25 mouse cellular contexts compared by ENCODE assay signal in the genomic region with DNA sequence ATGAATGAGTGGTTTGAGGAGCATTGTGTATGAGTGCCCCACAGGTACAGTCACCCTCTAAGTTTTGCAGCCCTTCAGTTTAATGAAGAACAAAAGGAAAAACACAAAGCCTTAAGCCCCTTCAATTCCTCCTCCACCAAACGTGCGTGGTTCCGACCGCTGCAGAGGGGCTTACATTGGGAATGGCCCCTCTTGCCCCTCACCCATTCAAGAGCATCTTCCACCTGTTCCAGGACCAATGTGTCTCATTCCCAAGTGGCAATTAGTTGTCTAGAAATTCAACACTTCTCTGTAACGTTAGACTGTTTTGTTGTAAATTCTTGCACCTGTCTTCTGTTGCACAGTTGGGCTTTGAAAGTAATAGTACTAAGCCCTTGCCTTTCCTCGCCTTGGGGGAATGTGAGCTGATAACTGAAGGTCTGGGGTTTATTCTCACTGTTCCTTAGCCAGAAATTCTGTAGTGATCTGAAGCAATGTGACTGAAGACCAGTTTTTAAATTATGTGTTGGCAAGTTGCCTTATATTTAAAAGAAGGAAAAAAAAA. TPM values are rescaled to one million over a fixed set of nuclear protein-coding genes. Genes with fewer than 3 reads are reported as not detected.
DNase-seq lines count a peak whose midpoint lies in the region; ATAC-seq and TF ChIP-seq lines count a peak whose summit lies in the region.
"Had no signal": no experiment of that assay in that cellular context is flagged by ENCODE, and none has a peak within 500 bp of the region (broad histone marks: within the 10 kb centered on the region; RNA-seq: fewer than 3 reads in every experiment).

No protein-coding gene starts in this region.

- no peak for TF ChIP-seq CTCF in hindbrain, postnatal 0 days (IDR thresholded peaks at IDR 0.05; ENCODE audit: low read depth)

- no peaks in the 10 kb centered on the region for H3K27me3 ChIP-seq in embryonic facial prominence, embryonic 13.5 days
- H3K27me3 ChIP-seq in embryonic facial prominence, embryonic 10.5 days (replicated peaks; ENCODE audit: low read depth, poor library complexity, severe bottlenecking) = no peaks in the 10 kb centered on the region
- no peaks in the 10 kb centered on the region for H3K27me3 ChIP-seq in hindbrain, postnatal 0 days (ENCODE audit: insufficient read depth, low read length)
- H3K27me3 ChIP-seq in hindbrain, embryonic 12.5 days = no peaks in the 10 kb centered on the region
- H3K27me3 ChIP-seq: embryonic facial prominence, embryonic 12.5 days; forebrain, embryonic 15.5 days; heart, embryonic 12.5 days; heart, embryonic 15.5 days; Patski had no signal

- peak overlapping the region; percentile 12; the same call in 1 of the 2 replicates for H3K27ac ChIP-seq in embryonic facial prominence, embryonic 13.5 days
- no peak overlapping the region for H3K27ac ChIP-seq in embryonic facial prominence, embryonic 10.5 days (replicated peaks)
- peak overlapping the region; percentile 88; the same call in 1 of the 2 replicates for H3K27ac ChIP-seq in hindbrain, postnatal 0 days
- H3K27ac ChIP-seq in hindbrain, embryonic 12.5 days = no peak overlapping the region
- H3K27ac ChIP-seq: heart, embryonic 15.5 days; hindbrain, embryonic 10.5 days had no signal

- no peak overlapping the region for H3K9ac ChIP-seq in embryonic facial prominence, embryonic 13.5 days
- H3K9ac ChIP-seq in hindbrain, postnatal 0 days (replicated peaks; ENCODE audit: low read length) = no peak overlapping the region
- H3K9ac ChIP-seq in hindbrain, embryonic 12.5 days = no peak overlapping the region
- H3K9ac ChIP-seq: embryonic facial prominence, embryonic 12.5 days; forebrain, embryonic 15.5 days; heart, embryonic 12.5 days; heart, embryonic 15.5 days had no signal

- 62% methylated on average over 6 of the region's 6 CpGs for WGBS in embryonic facial prominence, embryonic 13.5 days
- WGBS in embryonic facial prominence, embryonic 10.5 days = 73% methylated on average over 6 of the region's 6 CpGs
- whole genome bisulfite sequencing in hindbrain, postnatal 0 days = 69% methylated on average over 6 of the region's 6 CpGs
- WGBS in hindbrain, embryonic 12.5 days = 76% methylated on average over 6 of the region's 6 CpGs

- H3K4me2 ChIP-seq in embryonic facial prominence, embryonic 13.5 days = no peak overlapping the region
- no peak overlapping the region for H3K4me2 ChIP-seq in hindbrain, postnatal 0 days (ENCODE audit: low read depth, low read length)
- H3K4me2 ChIP-seq in hindbrain, embryonic 12.5 days (replicated peaks) = no peak overlapping the region
- H3K4me2 ChIP-seq: embryonic facial prominence, embryonic 12.5 days; forebrain, embryonic 15.5 days; heart, embryonic 12.5 days; heart, embryonic 15.5 days had no signal

- H3K9me3 ChIP-seq in embryonic facial prominence, embryonic 13.5 days = no peaks in the 10 kb centered on the region
- H3K9me3 ChIP-seq in embryonic facial prominence, embryonic 10.5 days = no peaks in the 10 kb centered on the region
- no peaks in the 10 kb centered on the region for H3K9me3 ChIP-seq in hindbrain, postnatal 0 days (ENCODE audit: low read length)
- no peaks in the 10 kb centered on the region for H3K9me3 ChIP-seq in hindbrain, embryonic 12.5 days (replicated peaks)
- H3K9me3 ChIP-seq: embryonic facial prominence, embryonic 12.5 days; forebrain, embryonic 15.5 days; G1E; heart, embryonic 12.5 days; heart, embryonic 15.5 days; hindbrain, embryonic 10.5 days had no signal

- no peak for ATAC-seq in embryonic facial prominence, embryonic 13.5 days (ENCODE audit: insufficient number of reproducible peaks, insufficient read depth, low FRiP score, low TSS enrichment, low read depth)
- ATAC-seq in hindbrain, postnatal 0 days = no peak
- ATAC-seq in hindbrain, embryonic 12.5 days (ENCODE audit: low FRiP score) = no peak
- ATAC-seq: forebrain, embryonic 15.5 days; hindbrain, embryonic 16.5 days; inflammation-experienced regulatory T-cells, adult 6 months; intestine, embryonic 16.5 days; Patski had no signal

- peaks cover 30% of the 10 kb centered on the region for H3K4me1 ChIP-seq in embryonic facial prominence, embryonic 13.5 days
- peaks cover 23% of the 10 kb centered on the region for H3K4me1 ChIP-seq in embryonic facial prominence, embryonic 10.5 days
- H3K4me1 ChIP-seq in hindbrain, postnatal 0 days (ENCODE audit: insufficient read depth, low read length) = peaks cover 18% of the 10 kb centered on the region
- H3K4me1 ChIP-seq in hindbrain, embryonic 12.5 days = peaks cover 18% of the 10 kb centered on the region

- H3K4me3 ChIP-seq in embryonic facial prominence, embryonic 13.5 days = no peak overlapping the region
- no peak overlapping the region for H3K4me3 ChIP-seq in embryonic facial prominence, embryonic 10.5 days
- no peak overlapping the region for H3K4me3 ChIP-seq in hindbrain, postnatal 0 days (ENCODE audit: low read length)
- H3K4me3 ChIP-seq in hindbrain, embryonic 12.5 days = no peak overlapping the region
- H3K4me3 ChIP-seq: embryonic facial prominence, embryonic 12.5 days; forebrain, embryonic 15.5 days; heart, embryonic 12.5 days; heart, embryonic 15.5 days; hindbrain, embryonic 10.5 days had no signal

- no peak for DNase-seq in embryonic facial prominence, embryonic 10.5 days (ENCODE audit: low spot score)
- DNase-seq in hindbrain, postnatal 0 days (ENCODE audit: low spot score) = no peak
- peak; percentile 30 for DNase-seq in testis, postnatal 10 days (ENCODE audit: low spot score)
- no peak for DNase-seq in testis, postnatal 14 days (ENCODE audit: low spot score)
- no peak for DNase-seq in adrenal gland, adult (ENCODE audit: inconsistent age in 2 of 2, low spot score in 1 of 2)
- DNase-seq: adrenal gland, postnatal 10 days; adrenal gland, postnatal 36 days; cerebellum, adult 18-20 months; cerebellum, adult 9-10 months; gastrocnemius, postnatal 25 days; heart, adult 18-20 months; heart, postnatal 10 days; heart, postnatal 36 days had no signal

- H3K36me3 ChIP-seq in embryonic facial prominence, embryonic 13.5 days = peaks cover 88% of the 10 kb centered on the region
- peaks cover 99% of the 10 kb centered on the region for H3K36me3 ChIP-seq in embryonic facial prominence, embryonic 10.5 days (replicated peaks)
- H3K36me3 ChIP-seq in hindbrain, postnatal 0 days (ENCODE audit: insufficient read depth, low read length) = peaks cover 53% of the 10 kb centered on the region
- H3K36me3 ChIP-seq in hindbrain, embryonic 12.5 days = peaks cover 86% of the 10 kb centered on the region

RNA-seq across cellular contexts. Expression of a gene that starts 9.2 kb away (rescaled TPM):
- polyA plus RNA-seq in embryonic facial prominence, embryonic 13.5 days (2015; fragmentation: Nextera tagmentation; extraction: Ambion mirVana) = 91.5 and 103 TPM in 2 replicates
- 151 and 157 TPM in 2 replicates for polyA plus RNA-seq in embryonic facial prominence, embryonic 10.5 days (2016; fragmentation: Nextera tagmentation; extraction: Ambion mirVana)
- total RNA-seq in hindbrain, postnatal 0 days (2014; rRNA removed) = 124 and 130 TPM in 2 replicates
- 79.5 and 88.7 TPM in 2 replicates for polyA plus RNA-seq in hindbrain, postnatal 0 days (2015; fragmentation: Nextera tagmentation; extraction: Ambion mirVana)
- 149 and 152 TPM in 2 replicates for polyA plus RNA-seq in hindbrain, embryonic 12.5 days (2016; fragmentation: Nextera tagmentation; extraction: Ambion mirVana)

RNA-seq across cellular contexts. Expression of a gene that starts 20.2 kb away (rescaled TPM):
- polyA plus RNA-seq in embryonic facial prominence, embryonic 13.5 days (2015; fragmentation: Nextera tagmentation; extraction: Ambion mirVana) = 17.4 and 18.1 TPM in 2 replicates
- polyA plus RNA-seq in embryonic facial prominence, embryonic 10.5 days (2016; fragmentation: Nextera tagmentation; extraction: Ambion mirVana) = 13.5 and 15.3 TPM in 2 replicates
- 7.6 and 11.8 TPM in 2 replicates for total RNA-seq in hindbrain, postnatal 0 days (2014; rRNA removed)
- 7.3 and 7.7 TPM in 2 replicates for polyA plus RNA-seq in hindbrain, postnatal 0 days (2015; fragmentation: Nextera tagmentation; extraction: Ambion mirVana)
- polyA plus RNA-seq in hindbrain, embryonic 12.5 days (2016; fragmentation: Nextera tagmentation; extraction: Ambion mirVana) = 10.7 and 12.9 TPM in 2 replicates

RNA-seq across cellular contexts. Expression of a gene that starts 20.3 kb away (rescaled TPM):
- 15.4 and 17.2 TPM in 2 replicates for polyA plus RNA-seq in embryonic facial prominence, embryonic 13.5 days (2015; fragmentation: Nextera tagmentation; extraction: Ambion mirVana)
- 8.8 and 9.2 TPM in 2 replicates for polyA plus RNA-seq in embryonic facial prominence, embryonic 10.5 days (2016; fragmentation: Nextera tagmentation; extraction: Ambion mirVana)
- total RNA-seq in hindbrain, postnatal 0 days (2014; rRNA removed) = 37.5 and 46.1 TPM in 2 replicates
- 36.8 and 42.6 TPM in 2 replicates for polyA plus RNA-seq in hindbrain, postnatal 0 days (2015; fragmentation: Nextera tagmentation; extraction: Ambion mirVana)
- polyA plus RNA-seq in hindbrain, embryonic 12.5 days (2016; fragmentation: Nextera tagmentation; extraction: Ambion mirVana) = 9.4 and 10.2 TPM in 2 replicates

RNA-seq across cellular contexts. Expression of a gene that starts 27.2 kb away (rescaled TPM):
- 1,597 and 1,678 TPM in 2 replicates for polyA plus RNA-seq in embryonic facial prominence, embryonic 13.5 days (2015; fragmentation: Nextera tagmentation; extraction: Ambion mirVana)
- polyA plus RNA-seq in embryonic facial prominence, embryonic 10.5 days (2016; fragmentation: Nextera tagmentation; extraction: Ambion mirVana) = 1,123 and 1,138 TPM in 2 replicates
- total RNA-seq in hindbrain, postnatal 0 days (2014; rRNA removed) = 418 and 469 TPM in 2 replicates
- polyA plus RNA-seq in hindbrain, postnatal 0 days (2015; fragmentation: Nextera tagmentation; extraction: Ambion mirVana) = 906 and 915 TPM in 2 replicates
- polyA plus RNA-seq in hindbrain, embryonic 12.5 days (2016; fragmentation: Nextera tagmentation; extraction: Ambion mirVana) = 894 and 983 TPM in 2 replicates

RNA-seq across cellular contexts. Expression of a gene that starts 32.0 kb away (rescaled TPM):
- polyA plus RNA-seq in embryonic facial prominence, embryonic 13.5 days (2015; fragmentation: Nextera tagmentation; extraction: Ambion mirVana) = 172 and 188 TPM in 2 replicates
- 107 and 123 TPM in 2 replicates for polyA plus RNA-seq in embryonic facial prominence, embryonic 10.5 days (2016; fragmentation: Nextera tagmentation; extraction: Ambion mirVana)
- total RNA-seq in hindbrain, postnatal 0 days (2014; rRNA removed) = 85.6 and 96.4 TPM in 2 replicates
- polyA plus RNA-seq in hindbrain, postnatal 0 days (2015; fragmentation: Nextera tagmentation; extraction: Ambion mirVana) = 63.5 and 76.2 TPM in 2 replicates
- polyA plus RNA-seq in hindbrain, embryonic 12.5 days (2016; fragmentation: Nextera tagmentation; extraction: Ambion mirVana) = 75.2 and 81.0 TPM in 2 replicates

Comparison
In these comparisons a context has a peak if more than half of its experiments do, and no peak if none do; other contexts are left out.
1. H3K27ac ChIP-seq: peak in embryonic facial prominence, embryonic 13.5 days (single experiment) and hindbrain, postnatal 0 days (single experiment); none in embryonic facial prominence, embryonic 10.5 days (single experiment) and hindbrain, embryonic 12.5 days (single experiment).